Mouse (Mus musculus) bone marrow macrophage, adult 2 months (primary cell): ENCODE measurements around the gene Snph.

Source experiments
- CTCF ChIP-seq: IDR thresholded peaks from 2 replicates; pipeline ENCODE4 v1.5.1; 2012; ENCODE audit warnings: low read depth, mild to moderate bottlenecking, low read length, moderate library complexity
- POLR2A ChIP-seq: IDR thresholded peaks from 2 replicates; pipeline ENCODE4 v1.6.1; 2012; ENCODE audit warnings: mild to moderate bottlenecking, low read depth, low read length, borderline replicate concordance

- TF ChIP-seq CTCF: no peak
- no peak for TF ChIP-seq POLR2A
Observed at GRCm38 (mm10) chr2:151603630-151604029, 28.8 kb downstream of the Snph start.
